Mouse (Mus musculus) hindbrain, embryonic 14.5 days (tissue): ENCODE data around the gene Coa4. TPM values are rescaled to one million over a fixed set of nuclear protein-coding genes. Genes with fewer than 3 reads are reported as not detected.

Experiments
- ATAC-seq: fragments of 200-750 bp; cut with Nextera tagmentation; 2 replicates; pipeline ENCODE4 v1.8.0; 2017; ENCODE audit warnings: moderate number of reproducible peaks, mild to moderate bottlenecking, moderate TSS enrichment, moderate library complexity; ENCODE audit not compliant: low FRiP score
- DNase-seq: peaks from one replicate; pipeline ENCODE4 v3.0.0-alpha.2; 2015; ENCODE audit warnings: low spot score
- H3K27ac ChIP-seq: fragments of 300-500 bp; sonication (generic); 2 replicates; pipeline ENCODE4 v1.5.1; 2014; ENCODE audit warnings: mild to moderate bottlenecking, moderate library complexity
- H3K27me3 ChIP-seq: fragments of 300-500 bp; sonication (generic); 2 replicates; pipeline ENCODE4 v1.6.1; 2014; ENCODE audit warnings: mild to moderate bottlenecking, low read length, mixed read lengths; ENCODE audit not compliant: control insufficient read depth, insufficient read depth
- H3K36me3 ChIP-seq: fragments of 300-500 bp; sonication (generic); replicated peaks from 2 replicates; pipeline ENCODE4 v1.6.1; 2014; ENCODE audit not compliant: control insufficient read depth, insufficient read depth
- H3K4me1 ChIP-seq: fragments of 300-500 bp; sonication (generic); replicated peaks from 2 replicates; pipeline ENCODE4 v1.6.1; 2014; ENCODE audit warnings: antibody characterized with exemption, low read length, mixed read lengths; ENCODE audit not compliant: control insufficient read depth, insufficient read depth
- H3K4me2 ChIP-seq: fragments of 300-500 bp; sonication (generic); replicated peaks from 2 replicates; pipeline ENCODE4 v1.6.1; 2014; ENCODE audit warnings: mild to moderate bottlenecking, moderate library complexity
- H3K4me3 ChIP-seq: fragments of 300-500 bp; sonication (generic); replicated peaks from 2 replicates; pipeline ENCODE4 v1.5.1; 2014; ENCODE audit warnings: mild to moderate bottlenecking, low read length
- H3K9ac ChIP-seq: fragments of 300-500 bp; sonication (generic); 2 replicates; pipeline ENCODE4 v1.6.1; 2014
- H3K9me3 ChIP-seq: fragments of 300-500 bp; sonication (generic); 2 replicates; pipeline ENCODE4 v1.6.1; 2016; ENCODE audit warnings: low read length; ENCODE audit not compliant: control insufficient read depth
- WGBS: fragments of 180-500 bp; shearing (Covaris S2); extraction: QIAGEN DNeasy Blood & Tissue Kit; methylation state at CpG from one replicate; pipeline ENCODE4 v1.1.7; 2014; 5-methylcytosine and 5-hydroxymethylcytosine counted together
- polyA plus RNA-seq: library from polyadenylated mRNA; unstranded; fragments of >200 nt; fragmentation: Nextera tagmentation; extraction: Ambion mirVana; gene quantifications from 2 replicates; pipeline ENCODE4 v1.2.1, GENCODE M21; 2014

Gene Coa4
- polyA plus RNA-seq, 1 experiment from 2014 or later = 16.9 TPM

- no peaks in the 10 kb centered on the region for H3K27me3 ChIP-seq
- 28% methylated on average over 11 of the region's 11 CpGs for WGBS
- H3K9ac ChIP-seq = no peak overlapping the region
- H3K4me2 ChIP-seq = peak overlapping the region; percentile 64
- peak; percentile 80 for ATAC-seq
- H3K36me3 ChIP-seq = no peaks in the 10 kb centered on the region
- H3K27ac ChIP-seq = peak overlapping the region; percentile 84
- peaks cover 32% of the 10 kb centered on the region; the same call in 1 of the 2 replicates for H3K4me1 ChIP-seq
- 0 out of 2 replicates have a peak overlapping the region, but pooled peaks have one; percentile 2 for H3K4me3 ChIP-seq
- peak; percentile 61 for DNase-seq
- no peaks in the 10 kb centered on the region for H3K9me3 ChIP-seq
Measured at GRCm38 (mm10) chr7:100495581-100496251, 41.2 kb upstream of the Coa4 start.

- ATAC-seq (no peak), DNase-seq (no peak)
- Histone ChIP-seq H3K4me2 (peak overlapping the region; percentile 64), H3K27ac (peak overlapping the region; percentile 84), H3K4me1 (peaks cover 32% of the 10 kb centered on the region; the same call in 1 of the 2 replicates), H3K27me3 (no peaks in the 10 kb centered on the region), H3K36me3 (no peaks in the 10 kb centered on the region), H3K9ac (no peak overlapping the region), H3K4me3 (no peak overlapping the region), H3K9me3 (no peaks in the 10 kb centered on the region)
- 83% methylated on average over 6 of the region's 6 CpGs for WGBS
Measured at GRCm38 (mm10) chr7:100496371-100496770, 40.5 kb upstream of the Coa4 start.

GRCm38 (mm10) chr7:100496791-100497190, 40.1 kb upstream of the Coa4 start:
- Histone ChIP-seq H3K27ac (no peak overlapping the region), H3K4me1 (peaks cover 32% of the 10 kb centered on the region; the same call in 1 of the 2 replicates), H3K9me3 (no peaks in the 10 kb centered on the region), H3K27me3 (no peaks in the 10 kb centered on the region), H3K9ac (no peak overlapping the region), H3K4me2 (no peak overlapping the region), H3K36me3 (no peaks in the 10 kb centered on the region), H3K4me3 (no peak overlapping the region)
- WGBS = 99% methylated on average over 9 of the region's 9 CpGs
- DNase-seq (no peak), ATAC-seq (no peak)

- no peak overlapping the region for H3K4me2 ChIP-seq
- ATAC-seq = no peak
- no peaks in the 10 kb centered on the region for H3K36me3 ChIP-seq
Measured at GRCm38 (mm10) chr7:100497402-100497801, 39.5 kb upstream of the Coa4 start.

GRCm38 (mm10) chr7:100497982-100498381, 38.9 kb upstream of the Coa4 start:
- ATAC-seq (no peak), DNase-seq (no peak)
- Histone ChIP-seq H3K36me3 (no peaks in the 10 kb centered on the region), H3K4me1 (peaks cover 26% of the 10 kb centered on the region; the same call in 1 of the 2 replicates), H3K9ac (no peak overlapping the region), H3K4me2 (no peak overlapping the region), H3K9me3 (no peaks in the 10 kb centered on the region), H3K27me3 (no peaks in the 10 kb centered on the region), H3K4me3 (no peak overlapping the region), H3K27ac (no peak overlapping the region)
- WGBS = 92% methylated on average over 13 of the region's 13 CpGs

More at GRCm38 (mm10) chr7:100497402-100497801, 39.5 kb upstream of the Coa4 start:
- Histone ChIP-seq H3K9me3 (no peaks in the 10 kb centered on the region), H3K9ac (no peak overlapping the region), H3K4me3 (no peak overlapping the region), H3K4me1 (peaks cover 32% of the 10 kb centered on the region; the same call in 1 of the 2 replicates), H3K27me3 (no peaks in the 10 kb centered on the region), H3K27ac (no peak overlapping the region)
- WGBS = 75% methylated on average over 4 of the region's 4 CpGs
- no peak for DNase-seq

- H3K9ac ChIP-seq = no peak overlapping the region
- no peak overlapping the region for H3K27ac ChIP-seq
- no peaks in the 10 kb centered on the region for H3K27me3 ChIP-seq
- H3K4me3 ChIP-seq = no peak overlapping the region
- ATAC-seq = no peak
- H3K36me3 ChIP-seq = no peaks in the 10 kb centered on the region
- H3K9me3 ChIP-seq = no peaks in the 10 kb centered on the region
- DNase-seq = no peak
- peaks cover 19% of the 10 kb centered on the region; the same call in 1 of the 2 replicates for H3K4me1 ChIP-seq
- H3K4me2 ChIP-seq = no peak overlapping the region
Measured at GRCm38 (mm10) chr7:100499465-100499864, 37.4 kb upstream of the Coa4 start.

GRCm38 (mm10) chr7:100500276-100500977, 36.4 kb upstream of the Coa4 start:
- Histone ChIP-seq H3K9me3 (no peaks in the 10 kb centered on the region), H3K4me3 (no peak overlapping the region), H3K4me2 (no peak overlapping the region), H3K27me3 (no peaks in the 10 kb centered on the region), H3K27ac (no peak overlapping the region), H3K9ac (no peak overlapping the region), H3K36me3 (no peaks in the 10 kb centered on the region), H3K4me1 (peaks cover 10% of the 10 kb centered on the region; the same call in 1 of the 2 replicates)
- DNase-seq = no peak
- 65% methylated on average over 16 of the region's 16 CpGs for WGBS
- no peak for ATAC-seq

- no peak overlapping the region for H3K4me3 ChIP-seq
- no peaks in the 10 kb centered on the region for H3K9me3 ChIP-seq
- WGBS = 82% methylated on average over 6 of the region's 6 CpGs
- no peaks in the 10 kb centered on the region for H3K36me3 ChIP-seq
- DNase-seq (no peak), ATAC-seq (no peak)
- H3K27me3 ChIP-seq = no peaks in the 10 kb centered on the region
- no peak overlapping the region for H3K27ac ChIP-seq
- H3K4me2 ChIP-seq = no peak overlapping the region
- H3K4me1 ChIP-seq = peaks cover 2% of the 10 kb centered on the region; the same call in 1 of the 2 replicates
- no peak overlapping the region for H3K9ac ChIP-seq
Measured at GRCm38 (mm10) chr7:100501027-100501843, 35.6 kb upstream of the Coa4 start.

- ATAC-seq (no peak), DNase-seq (no peak)
- no peaks in the 10 kb centered on the region for H3K9me3 ChIP-seq
- 71% methylated on average over 2 of the region's 2 CpGs for WGBS
- H3K4me3 ChIP-seq = no peak overlapping the region
- no peak overlapping the region for H3K27ac ChIP-seq
- H3K4me1 ChIP-seq = no peaks in the 10 kb centered on the region
- H3K27me3 ChIP-seq = no peaks in the 10 kb centered on the region
- no peak overlapping the region for H3K9ac ChIP-seq
- no peak overlapping the region for H3K4me2 ChIP-seq
- no peaks in the 10 kb centered on the region for H3K36me3 ChIP-seq
Measured at GRCm38 (mm10) chr7:100501844-100502373, 35.0 kb upstream of the Coa4 start.
